Mouse (Mus musculus) CH12.LX (cell line): ENCODE results near the gene Arhgef38. TPM values are rescaled to one million over a fixed set of nuclear protein-coding genes. Genes with fewer than 3 reads are reported as not detected.
A peak's percentile ranks its signal among the peaks of the same experiment; 100 is the strongest.

Experiments
- DNase-seq: peaks from one replicate; pipeline ENCODE4 v3.0.0-alpha.2; 2013; ENCODE audit errors: extremely low read depth
- H3K27ac ChIP-seq: 2 replicates; pipeline ENCODE4 v1.5.1; 2012; ENCODE audit warnings: low read depth, mild to moderate bottlenecking, control low read depth, moderate library complexity; ENCODE audit not compliant: insufficient read depth
- H3K27me3 ChIP-seq: replicated peaks from 2 replicates; pipeline ENCODE3; 2012; ENCODE audit warnings: inconsistent platforms
- H3K36me3 ChIP-seq, 2 experiments: replicated peaks in 1 of 2; 2 replicates each; pipeline versions ENCODE3 to v1.6.1; 2012; ENCODE audit warnings: inconsistent platforms in 1 of 2, low read length in 1 of 2, mild to moderate bottlenecking in 1 of 2, mixed read lengths in 1 of 2, moderate library complexity in 1 of 2; ENCODE audit not compliant: control insufficient read depth in 1 of 2, insufficient read depth in 1 of 2
- H3K4me1 ChIP-seq, 2 experiments: 2 replicates each; pipeline ENCODE4 v1.6.1; 2012; ENCODE audit warnings: inconsistent platforms in 1 of 2, moderate library complexity in 1 of 2; ENCODE audit not compliant: insufficient read depth in 2 of 2, control insufficient read depth in 1 of 2
- H3K4me2 ChIP-seq: 2 replicates; pipeline ENCODE4 v1.6.1; 2012; ENCODE audit warnings: low read depth, mild to moderate bottlenecking, control low read depth; ENCODE audit not compliant: poor library complexity, insufficient read depth, severe bottlenecking
- H3K4me3 ChIP-seq, 3 experiments: fragments of 150-350 bp in 1 of 3; sonication (generic) in 1 of 3; replicated peaks in 1 of 3; 2 replicates each; pipeline versions ENCODE3 to v1.5.1; 2011 to 2012; ENCODE audit warnings: low read depth in 2 of 3, low read length in 2 of 3, mild to moderate bottlenecking in 2 of 3, moderate library complexity in 2 of 3, control low read depth in 1 of 3, improper control_type of control experiment in 1 of 3, inconsistent platforms in 1 of 3, mixed read lengths in 1 of 3; ENCODE audit not compliant: poor library complexity in 1 of 3
- H3K79me2 ChIP-seq: replicated peaks from 2 replicates; pipeline ENCODE4 v1.6.1; 2012; ENCODE audit warnings: mild to moderate bottlenecking, moderate library complexity; ENCODE audit not compliant: control insufficient read depth, poor library complexity, insufficient read depth, severe bottlenecking; ENCODE audit errors: extremely low read depth
- H3K9ac ChIP-seq: 2 replicates; pipeline ENCODE4 v1.6.1; 2012; ENCODE audit warnings: low read depth, mild to moderate bottlenecking, control low read depth, moderate library complexity; ENCODE audit not compliant: insufficient read depth
- H3K9me3 ChIP-seq: replicated peaks from 2 replicates; pipeline ENCODE3; 2012; ENCODE audit warnings: low read length, inconsistent platforms, mixed read lengths
- CHD1 ChIP-seq: IDR thresholded peaks from 2 replicates; pipeline ENCODE4 v1.6.1; 2012; ENCODE audit warnings: low read depth, low read length, improper control_type of control experiment, inconsistent platforms
- CTCF ChIP-seq, 2 experiments: IDR thresholded peaks in 1 of 2; conservative IDR thresholded peaks in 1 of 2; 2 replicates each; pipeline ENCODE4 v1.5.1; 2011 to 2012; ENCODE audit warnings: low read depth in 2 of 2, low read length in 2 of 2, improper control_type of control experiment in 1 of 2, inconsistent platforms in 1 of 2, mild to moderate bottlenecking in 1 of 2, moderate library complexity in 1 of 2
- E2F4 ChIP-seq: IDR thresholded peaks from 2 replicates; pipeline ENCODE4 v1.6.1; 2011; ENCODE audit warnings: low read depth, low read length, improper control_type of control experiment; ENCODE audit not compliant: insufficient replicate concordance
- ELF1 ChIP-seq: IDR thresholded peaks from 2 replicates; pipeline ENCODE4 v1.6.1; 2014; ENCODE audit warnings: low read depth, mild to moderate bottlenecking, inconsistent platforms, low read length, improper control_type of control experiment
- GABPA ChIP-seq: IDR thresholded peaks from 2 replicates; pipeline ENCODE4 v1.6.1; 2012; ENCODE audit warnings: low read depth, low read length, improper control_type of control experiment, inconsistent platforms; ENCODE audit not compliant: insufficient replicate concordance
- HCFC1 ChIP-seq: IDR thresholded peaks from 2 replicates; pipeline ENCODE4 v1.6.1; 2012; ENCODE audit warnings: low read depth, mild to moderate bottlenecking, inconsistent platforms, low read length, improper control_type of control experiment
- JUND ChIP-seq: conservative IDR thresholded peaks from 2 replicates; pipeline ENCODE4 v1.6.1; 2011; ENCODE audit warnings: low read depth, low read length, improper control_type of control experiment
- KAT2A ChIP-seq: IDR thresholded peaks from 2 replicates; pipeline ENCODE4 v1.6.1; 2012; ENCODE audit warnings: low read length, improper control_type of control experiment, inconsistent platforms; ENCODE audit not compliant: insufficient replicate concordance
- MAX ChIP-seq: IDR thresholded peaks from 2 replicates; pipeline ENCODE4 v1.6.1; 2011; ENCODE audit warnings: low read length, improper control_type of control experiment
- MAZ ChIP-seq: IDR thresholded peaks from 2 replicates; pipeline ENCODE4 v1.6.1; 2012; ENCODE audit warnings: low read depth, mild to moderate bottlenecking, inconsistent platforms, low read length, improper control_type of control experiment, moderate library complexity
- MXI1 ChIP-seq: IDR thresholded peaks from 2 replicates; pipeline ENCODE4 v1.6.1; 2011; ENCODE audit warnings: mild to moderate bottlenecking, low read depth, low read length, improper control_type of control experiment
- MYC ChIP-seq: IDR thresholded peaks from 2 replicates; pipeline ENCODE4 v1.6.1; 2011; ENCODE audit warnings: low read depth, mild to moderate bottlenecking, improper control_type of control experiment, low read length
- NELFE ChIP-seq: IDR thresholded peaks from 2 replicates; pipeline ENCODE4 v1.6.1; 2011; ENCODE audit warnings: low read depth, low read length, improper control_type of control experiment
- POLR2AphosphoS2 ChIP-seq: IDR thresholded peaks from 2 replicates; pipeline ENCODE4 v1.6.1; 2011; ENCODE audit warnings: low read depth, low read length, improper control_type of control experiment
- RAD21 ChIP-seq: IDR thresholded peaks from 2 replicates; pipeline ENCODE4 v1.6.1; 2011; ENCODE audit warnings: low read depth, mild to moderate bottlenecking, low read length, improper control_type of control experiment, moderate library complexity
- RCOR1 ChIP-seq: conservative IDR thresholded peaks from 2 replicates; pipeline ENCODE4 v1.6.1; 2012; ENCODE audit warnings: low read depth, mild to moderate bottlenecking, inconsistent platforms, low read length, improper control_type of control experiment
- SIN3A ChIP-seq: IDR thresholded peaks from 2 replicates; pipeline ENCODE4 v1.6.1; 2012; ENCODE audit warnings: low read length, improper control_type of control experiment, inconsistent platforms
- SMC3 ChIP-seq: IDR thresholded peaks from 2 replicates; pipeline ENCODE4 v1.6.1; 2011; ENCODE audit warnings: low read depth, low read length, improper control_type of control experiment
- TBP ChIP-seq: conservative IDR thresholded peaks from 2 replicates; pipeline ENCODE4 v1.6.1; 2011; ENCODE audit warnings: low read depth, low read length, improper control_type of control experiment
- UBTF ChIP-seq: IDR thresholded peaks from 2 replicates; pipeline ENCODE4 v1.6.1; 2012; ENCODE audit warnings: low read depth, mild to moderate bottlenecking, inconsistent platforms, low read length, improper control_type of control experiment, moderate library complexity
- USF2 ChIP-seq: conservative IDR thresholded peaks from 2 replicates; pipeline ENCODE4 v1.6.1; 2011; ENCODE audit warnings: low read depth, low read length, improper control_type of control experiment
- ZC3H11A ChIP-seq: IDR thresholded peaks from 2 replicates; pipeline ENCODE4 v1.6.1; 2012; ENCODE audit warnings: low read depth, mild to moderate bottlenecking, inconsistent platforms, low read length, improper control_type of control experiment
- ZMIZ1 ChIP-seq: IDR thresholded peaks from 2 replicates; pipeline ENCODE4 v1.6.1; 2012; ENCODE audit warnings: low read depth, mild to moderate bottlenecking, inconsistent platforms, low read length, improper control_type of control experiment
- ZNF384 ChIP-seq: IDR thresholded peaks from 2 replicates; pipeline ENCODE4 v1.6.1; 2012; ENCODE audit warnings: low read depth, low read length, improper control_type of control experiment, inconsistent platforms
- dilution Hi-C: fragments of 300-500 bp; cut with MboI; formaldehyde crosslinking; loops from 2 replicates; pipeline ENCODE4 v1.14.3; 2020; ENCODE audit warnings: low sequenced_read_pairs; ENCODE audit not compliant: extremely low pct_unique_long_range_greater_than_20kb, extremely low pct_ligation_motif_present
- in situ Hi-C: fragments of 300-500 bp; cut with MboI; formaldehyde crosslinking; loops from 3 replicates; pipeline ENCODE4 v1.14.3; 2019; ENCODE audit warnings: low sequenced_read_pairs, low pct_ligation_motif_present, low pct_unique_long_range_greater_than_20kb, mixed read lengths
- polyA plus RNA-seq: library from polyadenylated mRNA; unstranded; fragments of >175 nt; gene quantifications from 2 replicates; pipeline ENCODE4 v1.2.1, GENCODE M21; 2012; ENCODE audit warnings: low read depth; ENCODE audit not compliant: insufficient read length
- total RNA-seq, 2 experiments: library from RNA; depleted of rRNA; stranded (reverse); fragments of 300-350 nt in 1 of 2; fragments of >200 nt in 1 of 2; gene quantifications; 2 replicates each; pipeline ENCODE4 v1.2.3; 2012 to 2014

Gene Arhgef38
- total and polyA plus RNA-seq, 3 experiments = not detected

GRCm38 (mm10) chr3:133085858-133086257 lies 148.9 kb downstream of the Arhgef38 start:
- no peak overlapping the region for H3K27ac ChIP-seq
- H3K4me3 ChIP-seq = no peak overlapping the region
- DNase-seq = peak; percentile 69
- peak; percentile 19 to 80; a peak in 3 of 4 replicates for TF ChIP-seq CTCF (conservative IDR thresholded peaks at IDR 0.05 in 1 of 2, IDR thresholded peaks at IDR 0.05 in 1 of 2; ENCODE audit: low read depth in 2 of 2, low read length in 2 of 2)
- peak; percentile 53 for TF ChIP-seq SMC3
- TF ChIP-seq RAD21 = peak; percentile 82
- TF ChIP-seq ZC3H11A = no peak
- TF ChIP-seq MAX = no peak
- TF ChIP-seq POLR2AphosphoS2 = no peak
- H3K4me2 ChIP-seq = no peak overlapping the region
- peaks cover 30 to 49% of the 10 kb centered on the region in 2 experiments for H3K36me3 ChIP-seq
- dilution Hi-C loops (no loop called here), in situ Hi-C loops (no loop called here)
- no peaks in the 10 kb centered on the region for H3K9me3 ChIP-seq
- H3K27me3 ChIP-seq = no peaks in the 10 kb centered on the region
- H3K4me1 ChIP-seq = peaks cover 0 to 28% of the 10 kb centered on the region in 2 experiments; a peak in 2 of 4 replicates
- no peak overlapping the region for H3K9ac ChIP-seq
- peaks cover 29% of the 10 kb centered on the region for H3K79me2 ChIP-seq

GRCm38 (mm10) chr3:133082736-133083135 lies 152.0 kb downstream of the Arhgef38 start:
- no peak overlapping the region for H3K4me3 ChIP-seq
- dilution Hi-C loops = no loop called here

GRCm38 (mm10) chr3:133075560-133075959 lies 159.2 kb downstream of the Arhgef38 start:
- TF ChIP-seq MAZ (no peak), JUND (no peak), ZNF384 (no peak), CHD1 (no peak), SMC3 (no peak), USF2 (no peak), HCFC1 (no peak), ZMIZ1 (no peak), ELF1 (no peak), KAT2A (no peak), MAX (no peak), E2F4 (no peak), POLR2AphosphoS2 (no peak)
- dilution Hi-C loops (no loop called here), in situ Hi-C loops (no loop called here)
- DNase-seq = no peak
- Histone ChIP-seq H3K9ac (no peak overlapping the region), H3K27me3 (no peaks in the 10 kb centered on the region), H3K79me2 (peaks cover 23% of the 10 kb centered on the region), H3K4me2 (no peak overlapping the region), H3K9me3 (no peaks in the 10 kb centered on the region), H3K4me3 (no peak overlapping the region), H3K36me3 (peaks cover 32 to 79% of the 10 kb centered on the region in 2 experiments), H3K4me1 (peaks cover 9 to 26% of the 10 kb centered on the region in 2 experiments), H3K27ac (no peak overlapping the region)

More at GRCm38 (mm10) chr3:133082736-133083135, 152.0 kb downstream of the Arhgef38 start:
- H3K9me3 ChIP-seq = no peaks in the 10 kb centered on the region
- H3K4me1 ChIP-seq = peaks cover 4 to 23% of the 10 kb centered on the region in 2 experiments
- in situ Hi-C loops = no loop called here
- no peaks in the 10 kb centered on the region for H3K27me3 ChIP-seq
- peaks cover 13% of the 10 kb centered on the region for H3K79me2 ChIP-seq
- DNase-seq = no peak
- H3K36me3 ChIP-seq = peaks cover 38 to 75% of the 10 kb centered on the region in 2 experiments
- no peak overlapping the region for H3K4me2 ChIP-seq
- no peak for TF ChIP-seq NELFE
- TF ChIP-seq UBTF = no peak
- TF ChIP-seq RCOR1 = no peak
- no peak for TF ChIP-seq HCFC1
- TF ChIP-seq SIN3A = no peak
- no peak for TF ChIP-seq ZC3H11A
- TF ChIP-seq SMC3 = no peak
- no peak for TF ChIP-seq MAZ
- TF ChIP-seq USF2 = no peak
- no peak for TF ChIP-seq MXI1
- TF ChIP-seq TBP = no peak
- TF ChIP-seq GABPA = no peak
- no peak for TF ChIP-seq ZNF384
- TF ChIP-seq CHD1 = no peak
- TF ChIP-seq E2F4 = no peak
- TF ChIP-seq RAD21 = no peak
- no peak for TF ChIP-seq JUND
- no peak for TF ChIP-seq MYC
- no peak overlapping the region for H3K9ac ChIP-seq
- no peak overlapping the region for H3K27ac ChIP-seq
